Mouse (Mus musculus): ENCODE data around the gene Cd274. TPM values are rescaled to one million over a fixed set of nuclear protein-coding genes. Genes with fewer than 3 reads are reported as not detected.

The Cd274 gene
- polyA plus RNA-seq, 1 experiment = 0.25 TPM

DNA sequence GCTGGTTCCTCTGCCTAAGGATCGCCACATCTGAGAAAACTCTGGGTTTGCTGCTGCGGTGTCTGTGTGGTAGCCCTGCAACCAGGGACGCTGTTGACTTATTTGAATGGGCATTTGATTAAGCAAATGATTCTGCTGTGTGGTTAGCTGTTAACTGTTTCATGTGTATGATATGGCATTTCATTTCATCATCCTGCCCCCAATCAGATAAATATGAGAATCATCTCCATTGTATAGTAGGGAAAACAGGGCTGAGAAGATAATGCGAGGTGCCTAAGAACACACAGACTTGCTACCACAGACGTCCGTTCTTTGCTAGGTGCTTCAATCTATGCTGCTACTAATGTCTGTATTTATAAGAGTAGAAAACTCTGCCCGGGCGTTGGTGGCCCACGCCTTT is 17.2 kb downstream of the Cd274 start:
- TF ChIP-seq MYOD1 (IDR thresholded peaks at IDR 0.05; ENCODE audit: control insufficient read depth in 1 of 3, insufficient read length in 2 of 3, low read depth in 2 of 3) = no peak
- TF ChIP-seq MAX (IDR thresholded peaks at IDR 0.05; ENCODE audit: low read depth) = no peak
- no peak for TF ChIP-seq TCF3 (IDR thresholded peaks at IDR 0.05; ENCODE audit: insufficient read length, low read depth)
- no peak for TF ChIP-seq POLR2AphosphoS2 (IDR thresholded peaks at IDR 0.05; ENCODE audit: insufficient read length, low read depth)
- no peak for TF ChIP-seq USF1 (IDR thresholded peaks at IDR 0.05; ENCODE audit: low read depth)
- TF ChIP-seq POLR2A (IDR thresholded peaks at IDR 0.05; ENCODE audit: insufficient read length, low read depth) = no peak
- TF ChIP-seq REST (IDR thresholded peaks at IDR 0.05; ENCODE audit: insufficient read depth, insufficient read length) = no peak
- no peak for TF ChIP-seq MYOG (IDR thresholded peaks at IDR 0.05; ENCODE audit: control insufficient read depth in 1 of 3, insufficient read depth in 1 of 3, insufficient read length in 2 of 3, low read depth in 2 of 3)
- no peak for TF ChIP-seq SRF (IDR thresholded peaks at IDR 0.05; ENCODE audit: control insufficient read depth, insufficient read length, low read depth)
- TF ChIP-seq TCF12 (IDR thresholded peaks at IDR 0.05; ENCODE audit: insufficient read depth, poor library complexity, severe bottlenecking) = no peak
- TF ChIP-seq CEBPB (IDR thresholded peaks at IDR 0.05; ENCODE audit: insufficient read depth, poor library complexity, severe bottlenecking) = no peak
- TF ChIP-seq E2F4 (IDR thresholded peaks at IDR 0.05; ENCODE audit: insufficient read depth) = no peak
- no peaks in the 10 kb centered on the region for H3K27me3 ChIP-seq (ENCODE audit: control insufficient read depth, insufficient read depth, insufficient read length)
- H3ac ChIP-seq (ENCODE audit: control insufficient read depth, insufficient read length) = no peak overlapping the region
- H3K4me2 ChIP-seq (ENCODE audit: low read depth) = no peak overlapping the region
- H3K4me3 ChIP-seq = no peak overlapping the region
- no peaks in the 10 kb centered on the region for H3K79me2 ChIP-seq (ENCODE audit: control insufficient read depth, insufficient read depth)
- H3K36me3 ChIP-seq (ENCODE audit: control insufficient read depth, insufficient read depth) = no peaks in the 10 kb centered on the region

DNA sequence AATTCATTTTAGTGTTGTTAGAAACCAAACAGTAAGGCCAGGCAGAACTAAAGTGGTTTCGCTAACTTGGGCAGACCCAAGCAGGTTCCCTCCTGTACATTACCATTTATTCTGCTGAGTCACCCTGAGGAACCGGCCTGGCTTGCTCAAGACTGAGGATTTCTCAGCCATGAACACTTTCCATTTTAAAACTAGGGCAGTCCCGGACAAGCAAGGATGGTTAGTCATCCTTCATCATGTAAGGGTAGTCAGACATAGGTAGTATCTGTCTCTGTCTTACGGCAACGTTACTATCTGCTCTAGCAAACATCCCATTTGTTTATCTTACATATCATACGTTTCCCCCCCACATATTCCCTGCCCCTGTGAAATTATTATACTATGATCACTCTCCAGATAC is 17.7 kb downstream of the Cd274 start:
- Histone ChIP-seq H3K4me3 (no peak overlapping the region), H3ac (ENCODE audit: control insufficient read depth, insufficient read length) (no peak overlapping the region), H3K27me3 (ENCODE audit: control insufficient read depth, insufficient read depth, insufficient read length) (no peaks in the 10 kb centered on the region), H3K36me3 (ENCODE audit: control insufficient read depth, insufficient read depth) (no peaks in the 10 kb centered on the region), H3K4me2 (ENCODE audit: low read depth) (no peak overlapping the region), H3K79me2 (ENCODE audit: control insufficient read depth, insufficient read depth) (no peaks in the 10 kb centered on the region)
- no peak for TF ChIP-seq MAX (IDR thresholded peaks at IDR 0.05; ENCODE audit: low read depth)
- no peak for TF ChIP-seq MYOG (IDR thresholded peaks at IDR 0.05; ENCODE audit: control insufficient read depth in 1 of 3, insufficient read depth in 1 of 3, insufficient read length in 2 of 3, low read depth in 2 of 3)
- no peak for TF ChIP-seq CEBPB (IDR thresholded peaks at IDR 0.05; ENCODE audit: insufficient read depth, poor library complexity, severe bottlenecking)
- TF ChIP-seq POLR2A (IDR thresholded peaks at IDR 0.05; ENCODE audit: insufficient read length, low read depth) = no peak
- TF ChIP-seq POLR2AphosphoS2 (IDR thresholded peaks at IDR 0.05; ENCODE audit: insufficient read length, low read depth) = no peak

DNA sequence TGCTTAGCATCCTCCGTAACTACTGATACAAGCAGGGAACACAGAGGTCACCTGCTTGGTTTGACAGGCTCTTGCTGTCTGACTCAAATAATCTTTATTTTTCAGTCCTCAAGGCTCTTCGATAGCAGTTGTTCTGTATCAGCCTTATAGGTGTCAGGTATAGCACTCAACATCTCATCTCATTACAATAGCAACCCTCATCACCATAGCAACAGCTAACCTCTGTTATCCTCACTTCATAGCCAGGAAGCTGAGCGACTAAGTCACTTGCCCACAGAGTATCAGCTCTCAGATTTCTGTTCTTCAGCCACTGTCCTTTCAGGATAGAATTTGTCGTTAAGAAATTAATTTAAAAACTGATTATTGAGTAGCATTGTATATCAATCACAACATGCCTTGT is 18.6 kb downstream of the Cd274 start:
- TF ChIP-seq MYOD1 (IDR thresholded peaks at IDR 0.05; ENCODE audit: control insufficient read depth in 1 of 3, insufficient read length in 2 of 3, low read depth in 2 of 3) (no peak), POLR2A (IDR thresholded peaks at IDR 0.05; ENCODE audit: insufficient read length, low read depth) (no peak), POLR2AphosphoS2 (IDR thresholded peaks at IDR 0.05; ENCODE audit: insufficient read length, low read depth) (no peak), TCF12 (IDR thresholded peaks at IDR 0.05; ENCODE audit: insufficient read depth, poor library complexity, severe bottlenecking) (no peak), MYOG (IDR thresholded peaks at IDR 0.05; ENCODE audit: control insufficient read depth in 1 of 3, insufficient read depth in 1 of 3, insufficient read length in 2 of 3, low read depth in 2 of 3) (no peak), CEBPB (IDR thresholded peaks at IDR 0.05; ENCODE audit: insufficient read depth, poor library complexity, severe bottlenecking) (no peak), SRF (IDR thresholded peaks at IDR 0.05; ENCODE audit: control insufficient read depth, insufficient read length, low read depth) (no peak)
- no peaks in the 10 kb centered on the region for H3K36me3 ChIP-seq (ENCODE audit: control insufficient read depth, insufficient read depth)
- H3K4me2 ChIP-seq (ENCODE audit: low read depth) = no peak overlapping the region
- H3K79me2 ChIP-seq (ENCODE audit: control insufficient read depth, insufficient read depth) = no peaks in the 10 kb centered on the region
- no peak overlapping the region for H3ac ChIP-seq (ENCODE audit: control insufficient read depth, insufficient read length)
- H3K27me3 ChIP-seq (ENCODE audit: control insufficient read depth, insufficient read depth, insufficient read length) = no peaks in the 10 kb centered on the region
- no peak overlapping the region for H3K4me3 ChIP-seq

DNA sequence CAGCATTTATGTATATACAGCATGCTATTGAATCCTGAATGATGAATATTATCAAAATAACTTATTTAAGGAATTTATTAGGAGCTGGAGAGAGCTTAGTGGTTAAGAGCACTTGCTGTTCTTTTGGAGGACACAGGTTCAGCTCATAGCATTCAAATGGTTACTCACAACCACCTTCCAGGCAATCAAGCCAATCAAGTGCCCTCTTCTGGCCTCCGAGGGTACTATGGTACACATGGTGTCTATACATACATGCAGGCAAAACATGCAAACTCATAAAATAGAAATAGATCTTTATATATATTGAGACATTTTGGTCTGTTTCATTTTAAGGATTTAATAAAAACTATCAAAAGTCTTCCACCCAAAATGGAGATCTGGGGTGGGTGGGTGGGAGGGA is 21.6 kb downstream of the Cd274 start:
- TF ChIP-seq MYOD1 (IDR thresholded peaks at IDR 0.05; ENCODE audit: control insufficient read depth in 1 of 3, insufficient read length in 2 of 3, low read depth in 2 of 3) (no peak), CEBPB (IDR thresholded peaks at IDR 0.05; ENCODE audit: insufficient read depth, poor library complexity, severe bottlenecking) (no peak), MAX (IDR thresholded peaks at IDR 0.05; ENCODE audit: low read depth) (no peak), USF1 (IDR thresholded peaks at IDR 0.05; ENCODE audit: low read depth) (no peak), REST (IDR thresholded peaks at IDR 0.05; ENCODE audit: insufficient read depth, insufficient read length) (no peak), E2F4 (IDR thresholded peaks at IDR 0.05; ENCODE audit: insufficient read depth) (no peak), MYOG (IDR thresholded peaks at IDR 0.05; ENCODE audit: control insufficient read depth in 1 of 3, insufficient read depth in 1 of 3, insufficient read length in 2 of 3, low read depth in 2 of 3) (no peak), POLR2AphosphoS2 (IDR thresholded peaks at IDR 0.05; ENCODE audit: insufficient read length, low read depth) (no peak), POLR2A (IDR thresholded peaks at IDR 0.05; ENCODE audit: insufficient read length, low read depth) (no peak), TCF3 (IDR thresholded peaks at IDR 0.05; ENCODE audit: insufficient read length, low read depth) (no peak), TCF12 (IDR thresholded peaks at IDR 0.05; ENCODE audit: insufficient read depth, poor library complexity, severe bottlenecking) (no peak), SRF (IDR thresholded peaks at IDR 0.05; ENCODE audit: control insufficient read depth, insufficient read length, low read depth) (no peak)
- Histone ChIP-seq H3K36me3 (ENCODE audit: control insufficient read depth, insufficient read depth) (no peaks in the 10 kb centered on the region), H3ac (ENCODE audit: control insufficient read depth, insufficient read length) (no peak overlapping the region), H3K4me2 (ENCODE audit: low read depth) (no peak overlapping the region), H3K4me3 (no peak overlapping the region), H3K79me2 (ENCODE audit: control insufficient read depth, insufficient read depth) (no peaks in the 10 kb centered on the region), H3K27me3 (ENCODE audit: control insufficient read depth, insufficient read depth, insufficient read length) (no peaks in the 10 kb centered on the region)

DNA sequence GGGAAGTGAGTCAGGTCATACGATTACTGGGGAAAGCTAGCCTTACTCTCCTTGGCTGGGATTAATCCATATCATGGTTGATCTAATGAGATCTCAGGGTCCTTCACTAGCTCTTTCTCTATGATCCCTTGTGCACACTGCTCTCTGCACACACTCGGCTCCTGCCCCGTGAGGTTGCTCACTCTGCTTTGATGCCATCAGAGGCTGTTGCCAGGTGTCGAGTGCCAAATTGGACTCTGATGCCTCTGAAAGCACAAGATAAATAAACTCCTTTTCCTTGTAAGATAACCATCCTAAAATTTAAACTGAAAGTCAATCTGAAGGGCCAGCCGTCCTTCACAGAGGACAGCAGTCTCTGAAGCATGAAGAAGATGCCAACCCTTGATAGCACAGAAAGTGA is 23.2 kb downstream of the Cd274 start:
- Histone ChIP-seq H3K79me2 (ENCODE audit: control insufficient read depth, insufficient read depth) (no peaks in the 10 kb centered on the region), H3ac (ENCODE audit: control insufficient read depth, insufficient read length) (no peak overlapping the region), H3K4me2 (ENCODE audit: low read depth) (no peak overlapping the region), H3K4me3 (no peak overlapping the region), H3K36me3 (ENCODE audit: control insufficient read depth, insufficient read depth) (no peaks in the 10 kb centered on the region), H3K27me3 (ENCODE audit: control insufficient read depth, insufficient read depth, insufficient read length) (no peaks in the 10 kb centered on the region)
- TF ChIP-seq POLR2AphosphoS2 (IDR thresholded peaks at IDR 0.05; ENCODE audit: insufficient read length, low read depth) = no peak
- no peak for TF ChIP-seq MAX (IDR thresholded peaks at IDR 0.05; ENCODE audit: low read depth)
- no peak for TF ChIP-seq CEBPB (IDR thresholded peaks at IDR 0.05; ENCODE audit: insufficient read depth, poor library complexity, severe bottlenecking)
- TF ChIP-seq E2F4 (IDR thresholded peaks at IDR 0.05; ENCODE audit: insufficient read depth) = no peak
- no peak for TF ChIP-seq SRF (IDR thresholded peaks at IDR 0.05; ENCODE audit: control insufficient read depth, insufficient read length, low read depth)
- TF ChIP-seq MYOD1 (IDR thresholded peaks at IDR 0.05; ENCODE audit: control insufficient read depth in 1 of 3, insufficient read length in 2 of 3, low read depth in 2 of 3) = no peak
- TF ChIP-seq TCF3 (IDR thresholded peaks at IDR 0.05; ENCODE audit: insufficient read length, low read depth) = no peak
- no peak for TF ChIP-seq REST (IDR thresholded peaks at IDR 0.05; ENCODE audit: insufficient read depth, insufficient read length)
- no peak for TF ChIP-seq MYOG (IDR thresholded peaks at IDR 0.05; ENCODE audit: control insufficient read depth in 1 of 3, insufficient read depth in 1 of 3, insufficient read length in 2 of 3, low read depth in 2 of 3)
- no peak for TF ChIP-seq USF1 (IDR thresholded peaks at IDR 0.05; ENCODE audit: low read depth)
- no peak for TF ChIP-seq TCF12 (IDR thresholded peaks at IDR 0.05; ENCODE audit: insufficient read depth, poor library complexity, severe bottlenecking)
- TF ChIP-seq POLR2A (IDR thresholded peaks at IDR 0.05; ENCODE audit: insufficient read length, low read depth) = no peak
